Mouse (Mus musculus) liver, postnatal 0 days (tissue): Measurements from ENCODE around the gene Tm2d3. TPM values are rescaled to one million over a fixed set of nuclear protein-coding genes. Genes with fewer than 3 reads are reported as not detected.

ENCODE experiments used
- ATAC-seq: fragments of 200-750 bp; cut with Nextera tagmentation; 2 replicates; pipeline ENCODE4 v1.8.0; 2017; ENCODE audit warnings: mild to moderate bottlenecking, moderate library complexity
- DNase-seq: peaks from one replicate; pipeline ENCODE4 v3.0.0-alpha.2; 2016
- H3K27ac ChIP-seq: fragments of 300-500 bp; sonication (generic); 2 replicates; pipeline ENCODE4 v1.5.1; 2014; ENCODE audit warnings: antibody characterized with exemption, moderate library complexity, mild to moderate bottlenecking, low read depth
- H3K27me3 ChIP-seq: fragments of 300-500 bp; sonication (generic); 2 replicates; pipeline ENCODE4 v1.6.1; 2014; ENCODE audit warnings: low read length, control low read depth, mixed read lengths; ENCODE audit not compliant: insufficient read depth
- H3K36me3 ChIP-seq: fragments of 300-500 bp; sonication (generic); replicated peaks from 2 replicates; pipeline ENCODE4 v1.6.1; 2014; ENCODE audit warnings: mild to moderate bottlenecking, control low read depth, low read length, moderate library complexity, mixed read lengths; ENCODE audit not compliant: insufficient read depth
- H3K4me1 ChIP-seq: fragments of 300-500 bp; sonication (generic); 2 replicates; pipeline ENCODE4 v1.6.1; 2014; ENCODE audit warnings: antibody characterized with exemption, mild to moderate bottlenecking, control low read depth; ENCODE audit not compliant: insufficient read depth
- H3K4me2 ChIP-seq: fragments of 300-500 bp; sonication (generic); 2 replicates; pipeline ENCODE4 v1.6.1; 2014; ENCODE audit warnings: low read depth, mild to moderate bottlenecking, low read length, moderate library complexity, mixed read lengths
- H3K4me3 ChIP-seq: fragments of 300-500 bp; sonication (generic); 2 replicates; pipeline ENCODE4 v1.5.1; 2014; ENCODE audit warnings: low read depth, low read length
- H3K9ac ChIP-seq: fragments of 300-500 bp; sonication (generic); replicated peaks from 2 replicates; pipeline ENCODE4 v1.6.1; 2014; ENCODE audit warnings: mild to moderate bottlenecking, moderate library complexity
- H3K9me3 ChIP-seq: fragments of 300-500 bp; sonication (generic); 2 replicates; pipeline ENCODE4 v1.6.1; 2016; ENCODE audit warnings: mild to moderate bottlenecking, control low read depth, low read length, mixed read lengths
- CTCF ChIP-seq: sonication (generic); IDR thresholded peaks from 2 replicates; pipeline ENCODE4 v1.5.1; 2016; ENCODE audit warnings: antibody characterized with exemption, low read depth
- EP300 ChIP-seq: IDR thresholded peaks from 2 replicates; pipeline ENCODE4 v1.6.1; 2016; ENCODE audit warnings: antibody characterized with exemption, low read depth, mild to moderate bottlenecking
- WGBS: fragments of 180-500 bp; shearing (Covaris S2); extraction: QIAGEN DNeasy Blood & Tissue Kit; methylation state at CpG from one replicate; pipeline ENCODE4 v1.1.7; 2014; ENCODE audit not compliant: insufficient replicate concordance; 5-methylcytosine and 5-hydroxymethylcytosine counted together
- polyA plus RNA-seq: library from polyadenylated mRNA; unstranded; fragments of >200 nt; fragmentation: Nextera tagmentation; extraction: Ambion mirVana; gene quantifications from 2 replicates; pipeline ENCODE4 v1.2.1, GENCODE M21; 2015

The Tm2d3 gene
- polyA plus RNA-seq, 1 experiment from 2014 or later: 42.8 TPM

DNA sequence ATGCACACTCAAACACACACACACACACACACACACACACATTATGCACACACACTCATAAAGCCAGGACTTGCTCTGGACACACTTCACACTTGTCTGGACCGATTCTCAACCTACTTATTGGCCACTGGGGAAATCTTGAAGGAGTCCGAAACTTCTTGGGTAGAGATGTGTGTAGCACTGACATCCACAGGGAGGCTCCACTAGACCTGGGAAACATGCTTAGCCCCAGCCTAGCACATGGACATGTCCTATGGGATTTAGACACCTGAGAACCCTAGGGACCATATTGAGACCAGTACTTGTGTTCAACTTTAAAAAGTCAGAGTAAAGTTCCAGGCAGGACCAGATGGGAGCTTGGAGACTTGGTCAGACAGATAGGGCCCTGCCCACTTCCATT lies 43.1 kb downstream of the Tm2d3 start:
- no peaks in the 10 kb centered on the region for H3K36me3 ChIP-seq
- TF ChIP-seq CTCF (peak; percentile 53), EP300 (no peak)

DNA sequence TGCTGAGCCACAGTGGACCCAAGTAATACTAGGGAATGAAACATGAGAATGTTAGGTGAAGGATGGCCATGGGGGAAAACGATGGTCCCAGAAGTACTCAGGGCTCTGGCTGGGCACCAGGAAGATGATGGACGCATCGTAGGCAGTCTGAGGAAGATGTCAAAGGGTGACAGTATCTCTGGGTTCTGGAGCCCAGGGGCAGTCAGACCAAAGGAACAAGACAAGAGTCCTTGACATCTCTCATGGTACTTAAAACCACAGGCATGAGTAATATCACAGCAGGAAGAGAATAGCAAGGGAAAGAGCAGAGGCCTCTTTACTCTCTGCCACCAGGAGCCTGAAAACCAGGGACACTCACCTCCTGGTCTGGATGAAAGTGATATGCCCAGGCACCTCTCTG lies 44.3 kb downstream of the Tm2d3 start:
- no peak for ATAC-seq
- Histone ChIP-seq H3K36me3 (no peaks in the 10 kb centered on the region), H3K4me3 (no peak overlapping the region), H3K4me1 (peaks cover 5% of the 10 kb centered on the region; the same call in 1 of the 2 replicates), H3K9me3 (no peaks in the 10 kb centered on the region), H3K27me3 (no peaks in the 10 kb centered on the region), H3K27ac (no peak overlapping the region), H3K4me2 (no peak overlapping the region), H3K9ac (no peak overlapping the region)
- TF ChIP-seq EP300: no peak
- TF ChIP-seq CTCF: no peak
- DNase-seq: no peak
- WGBS: 67% methylated on average over 3 of the region's 3 CpGs

More for the DNA sequence above, 43.1 kb downstream of the Tm2d3 start:
- ATAC-seq (no peak), DNase-seq (no peak)
- 60% methylated on average over 2 of the region's 2 CpGs for WGBS
- Histone ChIP-seq H3K9ac (no peak overlapping the region), H3K4me1 (peaks cover 5% of the 10 kb centered on the region; the same call in 1 of the 2 replicates), H3K9me3 (no peaks in the 10 kb centered on the region), H3K4me3 (no peak overlapping the region), H3K27me3 (no peaks in the 10 kb centered on the region), H3K27ac (no peak overlapping the region), H3K4me2 (no peak overlapping the region)

DNA sequence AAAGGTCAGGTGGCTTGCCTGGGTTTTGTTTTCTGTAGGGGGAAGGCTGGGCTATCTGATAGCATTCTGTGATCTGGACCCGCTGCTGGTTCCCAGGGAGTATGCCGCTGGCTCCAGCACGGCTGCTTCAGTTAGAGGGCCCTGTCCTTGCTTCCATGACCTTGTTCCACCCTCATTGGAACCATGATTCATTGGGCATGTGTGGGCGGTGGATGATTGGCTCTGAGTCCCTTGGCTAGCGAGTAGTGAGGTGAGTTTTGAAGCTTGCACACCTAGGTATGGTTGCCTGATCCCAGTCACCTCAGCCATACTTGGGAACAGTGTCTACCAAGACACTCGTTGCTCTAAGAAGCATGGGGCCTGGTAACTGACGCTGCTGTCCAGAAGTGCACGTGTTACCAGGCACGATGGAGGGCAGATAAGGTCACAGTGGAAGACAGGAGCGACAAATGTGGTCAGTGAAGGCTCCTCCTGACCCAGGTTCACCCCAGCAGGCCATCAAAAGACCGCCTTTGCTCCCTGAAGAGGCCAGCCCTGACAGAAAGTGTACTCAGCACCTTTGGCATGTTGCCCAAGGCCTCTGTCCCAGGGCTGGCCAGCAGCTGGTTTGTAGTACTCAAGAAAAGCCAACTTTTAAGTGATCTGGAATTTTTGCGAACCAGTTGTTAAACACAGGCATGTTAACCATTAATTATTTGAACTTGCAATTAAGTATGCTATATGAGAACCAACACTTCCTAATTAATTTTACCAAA lies 46.5 kb downstream of the Tm2d3 start:
- DNase-seq (peak; percentile 23), ATAC-seq (peak; percentile 35; the same call in 1 of the 2 replicates)
- no peaks in the 10 kb centered on the region for H3K27me3 ChIP-seq
- H3K27ac ChIP-seq: no peak overlapping the region
- TF ChIP-seq EP300 (no peak), CTCF (no peak)
- no peaks in the 10 kb centered on the region for H3K9me3 ChIP-seq
- H3K36me3 ChIP-seq: no peaks in the 10 kb centered on the region
- H3K9ac ChIP-seq: no peak overlapping the region
- no peak overlapping the region for H3K4me2 ChIP-seq
- no peak overlapping the region for H3K4me3 ChIP-seq
- H3K4me1 ChIP-seq: peaks cover 5% of the 10 kb centered on the region; the same call in 1 of the 2 replicates
- 58% methylated on average over 12 of the region's 12 CpGs for WGBS

DNA sequence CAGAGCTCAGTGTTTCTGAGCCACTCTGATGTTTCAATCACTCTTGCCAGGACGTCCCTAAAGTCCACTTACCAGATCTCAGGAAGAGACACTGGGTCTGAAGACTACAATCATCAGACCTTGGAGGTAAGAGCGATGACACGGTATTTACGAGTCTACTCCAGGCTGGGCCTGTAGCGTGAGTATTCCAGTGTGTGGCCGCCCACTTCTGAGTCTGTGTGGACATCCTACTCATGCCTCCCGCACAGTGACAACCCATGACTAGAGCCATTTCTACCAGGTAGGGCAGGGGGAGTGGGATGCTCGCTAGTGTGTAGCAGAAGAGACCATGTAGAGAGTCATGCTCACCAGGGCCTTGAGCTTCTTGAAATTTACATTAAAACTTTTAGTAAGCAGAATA lies 51.9 kb downstream of the Tm2d3 start:
- TF ChIP-seq CTCF (no peak), EP300 (no peak)
- H3K27me3 ChIP-seq: no peaks in the 10 kb centered on the region
- DNase-seq (no peak), ATAC-seq (no peak)
- no peaks in the 10 kb centered on the region for H3K9me3 ChIP-seq
- no peak overlapping the region for H3K27ac ChIP-seq
- H3K4me3 ChIP-seq: no peak overlapping the region
- H3K36me3 ChIP-seq: no peaks in the 10 kb centered on the region
- no peak overlapping the region for H3K4me2 ChIP-seq
- H3K4me1 ChIP-seq: no peaks in the 10 kb centered on the region
- H3K9ac ChIP-seq: no peak overlapping the region
- 84% methylated on average over 8 of the region's 8 CpGs for WGBS

DNA sequence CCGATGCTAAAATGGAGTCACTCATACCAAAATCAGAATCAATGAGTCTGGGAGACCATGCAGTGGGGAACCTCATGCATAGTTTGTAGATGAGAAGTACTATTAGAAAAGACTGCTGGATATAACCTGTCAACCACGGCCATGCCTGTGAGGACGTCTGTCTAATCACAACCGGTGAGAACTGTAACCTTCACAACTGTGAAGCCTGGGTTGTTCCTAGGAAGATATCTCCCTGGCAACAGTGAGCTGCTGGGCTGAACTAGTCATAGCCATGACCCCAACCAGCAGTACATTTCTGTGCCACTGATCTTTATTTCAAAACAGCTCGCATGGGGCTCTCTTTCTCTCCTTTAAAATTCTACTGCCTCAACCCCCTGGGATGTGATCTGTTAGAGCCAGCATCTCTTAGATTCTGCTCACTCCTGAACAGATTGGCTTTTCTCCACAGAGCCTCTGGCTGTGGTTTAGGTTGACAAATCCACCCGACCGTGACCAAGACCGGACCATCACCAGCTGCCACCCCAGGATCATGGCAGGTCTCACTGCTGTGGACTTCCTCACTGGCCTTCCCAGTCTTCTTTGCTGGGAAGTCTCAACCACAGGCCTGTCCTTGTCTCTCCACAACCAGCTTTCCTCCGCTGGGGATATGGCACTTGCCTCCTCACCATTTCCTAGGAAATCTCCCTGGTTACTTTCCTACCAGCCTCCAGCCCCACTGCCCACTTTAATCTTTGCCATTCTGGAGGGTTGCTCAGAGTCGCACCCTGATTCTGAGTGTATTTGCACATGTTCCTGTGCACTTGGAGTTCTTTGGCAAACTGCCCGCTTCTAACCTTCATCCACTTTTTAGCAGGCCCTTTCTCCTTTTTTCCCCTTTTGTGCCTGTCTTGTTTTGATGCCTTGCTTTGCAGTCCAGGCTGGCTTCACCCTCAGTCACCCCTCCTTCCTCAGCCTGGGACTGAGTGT lies 57.3 kb downstream of the Tm2d3 start:
- no peak overlapping the region for H3K4me3 ChIP-seq
- ATAC-seq (no peak), DNase-seq (no peak)
- H3K9me3 ChIP-seq: no peaks in the 10 kb centered on the region
- no peaks in the 10 kb centered on the region for H3K4me1 ChIP-seq
- 0 out of 2 replicates have a peak, but pooled peaks cover 2% of the 10 kb centered on the region for H3K27me3 ChIP-seq
- H3K27ac ChIP-seq: no peak overlapping the region
- H3K36me3 ChIP-seq: no peaks in the 10 kb centered on the region
- no peak for TF ChIP-seq CTCF
- 76% methylated on average over 11 of the region's 11 CpGs for WGBS
- no peak overlapping the region for H3K9ac ChIP-seq
- H3K4me2 ChIP-seq: no peak overlapping the region

Other genes with a start within 250 kb of the Tm2d3 start
- gene Tjp1, start 163.4 kb upstream of the Tm2d3 start, polyA plus RNA-seq: 3.4 and 3.8 TPM in 2 replicates
- 5.7 and 5.9 TPM in 2 replicates for gene Tarsl2, start 46.3 kb upstream of the Tm2d3 start, polyA plus RNA-seq
- gene Pcsk6, start 170.6 kb downstream of the Tm2d3 start, polyA plus RNA-seq: 3.6 and 4.7 TPM in 2 replicates